ENCODE assay signal across 13 mouse cellular contexts in the genomic region with DNA sequence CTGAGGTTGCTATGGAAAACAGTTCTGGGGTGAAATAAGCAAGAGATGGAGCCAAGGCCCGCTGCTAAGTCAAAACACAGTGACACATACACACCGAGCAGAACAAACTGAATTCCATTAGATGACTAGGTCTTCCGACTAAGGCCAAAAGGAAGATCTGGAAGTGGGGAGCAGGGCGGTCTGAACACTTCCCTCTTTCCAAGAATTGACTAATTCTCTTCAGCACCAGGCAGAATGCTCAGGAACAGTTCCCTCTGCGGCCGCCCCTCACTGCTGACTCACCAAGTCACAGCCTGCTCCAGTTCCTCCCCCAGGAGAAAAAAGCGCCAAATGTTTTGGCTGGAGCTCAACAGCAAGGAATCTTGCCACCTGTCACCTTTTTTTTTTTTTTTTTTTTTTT.
DNase-seq lines count a peak whose midpoint lies in the region; ATAC-seq lines count a peak whose summit lies in the region.
"Had no signal": no experiment of that assay in that cellular context is flagged by ENCODE, and none has a peak within 500 bp of the region (broad histone marks: within the 10 kb centered on the region; RNA-seq: fewer than 3 reads in every experiment).

No protein-coding gene starts in this region.

- DNase-seq in left cerebral cortex, adult 11 months (ENCODE audit: low spot score) = peak; percentile 53
- DNase-seq in left cerebral cortex, postnatal 10 days (ENCODE audit: extremely low spot score in 1 of 2, low spot score in 2 of 2) = no peak
- peak; percentile 73 to 88 for DNase-seq in layer of hippocampus, adult 18-20 months (ENCODE audit: low spot score in 2 of 2)
- no peak for DNase-seq in forebrain, embryonic 11.5 days (ENCODE audit: low spot score)
- no peak for DNase-seq in T-cell, adult 2 months (ENCODE audit: low spot score)
- no peak for DNase-seq in kidney, postnatal 4 days
- DNase-seq: kidney, postnatal 25 days; thymus, postnatal 4 days had no signal

- H3K27ac ChIP-seq in forebrain, embryonic 11.5 days (ENCODE audit: low read depth, low read length) = no peak overlapping the region
- H3K27ac ChIP-seq: embryonic facial prominence, embryonic 12.5 days; heart, embryonic 13.5 days; macrophage had no signal

- WGBS in forebrain, embryonic 11.5 days = 87% methylated on average over 7 of the region's 7 CpGs

- no peak overlapping the region for H3K4me2 ChIP-seq in forebrain, embryonic 11.5 days (ENCODE audit: low read depth, low read length, severe bottlenecking)
- H3K4me2 ChIP-seq: embryonic facial prominence, embryonic 12.5 days; heart, embryonic 13.5 days had no signal

- no peaks in the 10 kb centered on the region for H3K27me3 ChIP-seq in forebrain, embryonic 11.5 days (ENCODE audit: control insufficient read depth, insufficient read depth, low read length)
- H3K27me3 ChIP-seq: embryonic facial prominence, embryonic 12.5 days; heart, embryonic 13.5 days had no signal

- intact Hi-C loops in left cerebral cortex, postnatal 10 days (cut with DNase I) = no loop called here

- peak; percentile 39; the same call in 1 of the 2 replicates for ATAC-seq in common myeloid progenitor, adult 5-6 weeks (replicated peaks; ENCODE audit: low read depth, poor library complexity, severe bottlenecking)
- peak; percentile 72 for ATAC-seq in megakaryocyte progenitor cell, adult 5-6 weeks (replicated peaks; ENCODE audit: poor library complexity)
- no peak for ATAC-seq in forebrain, embryonic 11.5 days (replicated peaks; ENCODE audit: low FRiP score)

- H3K9me3 ChIP-seq in forebrain, embryonic 11.5 days (ENCODE audit: control insufficient read depth, low read length) = no peaks in the 10 kb centered on the region
- H3K9me3 ChIP-seq: embryonic facial prominence, embryonic 12.5 days had no signal

- H3K4me3 ChIP-seq in forebrain, embryonic 11.5 days (ENCODE audit: low read depth, low read length) = no peak overlapping the region
- H3K4me3 ChIP-seq: embryonic facial prominence, embryonic 12.5 days; heart, embryonic 13.5 days had no signal

- no peaks in the 10 kb centered on the region for H3K36me3 ChIP-seq in forebrain, embryonic 11.5 days (ENCODE audit: control insufficient read depth, insufficient read depth, low read length)
- H3K36me3 ChIP-seq: embryonic facial prominence, embryonic 12.5 days; heart, embryonic 13.5 days had no signal

- H3K9ac ChIP-seq in forebrain, embryonic 11.5 days (ENCODE audit: low read length) = no peak overlapping the region
- H3K9ac ChIP-seq: embryonic facial prominence, embryonic 12.5 days; heart, embryonic 13.5 days had no signal

- no peaks in the 10 kb centered on the region for H3K4me1 ChIP-seq in forebrain, embryonic 11.5 days (replicated peaks; ENCODE audit: control insufficient read depth, insufficient read depth, low read length)
- H3K4me1 ChIP-seq: embryonic facial prominence, embryonic 12.5 days; heart, embryonic 13.5 days had no signal

Comparison
In these comparisons a context has a peak if more than half of its experiments do, and no peak if none do; other contexts are left out.
1. DNase-seq: peak in left cerebral cortex, adult 11 months (single experiment) and layer of hippocampus, adult 18-20 months (2 of 2); none in left cerebral cortex, postnatal 10 days (0 of 2), forebrain, embryonic 11.5 days (single experiment), T-cell, adult 2 months (single experiment) and kidney, postnatal 4 days (0 of 2).